8 mouse cellular contexts compared by ENCODE assay signal in genomic region chr4:150087161-150087889, GRCm38 (mm10). TPM values are rescaled to one million over a fixed set of nuclear protein-coding genes. Genes with fewer than 3 reads are reported as not detected.
DNase-seq lines count a peak whose midpoint lies in the region; ATAC-seq and TF ChIP-seq lines count a peak whose summit lies in the region.

Gpr157 (plus strand) TSS chr4:150087365.

- H3K4me2 ChIP-seq in hindbrain, embryonic 14.5 days (replicated peaks), result peak within 1 kb of the TSS; percentile 96

- H3K4me1 ChIP-seq in hindbrain, embryonic 14.5 days (replicated peaks; ENCODE audit: control insufficient read depth, insufficient read depth, low read length), result peaks cover 8% of the 10 kb centered on the region

- peak; percentile 94 for ATAC-seq in Patski
- peak; percentile 94 for ATAC-seq in hindbrain, embryonic 14.5 days (ENCODE audit: low FRiP score)

- peak within 1 kb of the TSS; percentile 58 for H3K9ac ChIP-seq in hindbrain, embryonic 14.5 days

- POLR2A ChIA-PET in Patski (lab: Charles Lee), result interaction anchor here (1.9 kb wide), 1 partner anchor 38 kb away, joined by 9 read pairs; no protein-coding TSS in a partner anchor

- peak within 1 kb of the TSS; percentile 51 for H3K4me3 ChIP-seq in hindbrain, embryonic 14.5 days (replicated peaks; ENCODE audit: low read length)

- CTCF ChIA-PET in Patski (lab: Charles Lee), result interaction anchor here (0.9 kb wide), 1 partner anchor 12 kb away, joined by 5 read pairs; no protein-coding TSS in a partner anchor

- H3K9me3 ChIP-seq in hindbrain, embryonic 14.5 days (ENCODE audit: control insufficient read depth, low read length), result no peaks in the 10 kb centered on the region

- no peaks in the 10 kb centered on the region for H3K27me3 ChIP-seq in Patski
- peaks cover 19% of the 10 kb centered on the region for H3K27me3 ChIP-seq in hindbrain, embryonic 14.5 days (ENCODE audit: control insufficient read depth, insufficient read depth, low read length)

- under 1% methylated on average over 54 of the region's 56 CpGs for WGBS in hindbrain, embryonic 14.5 days

- DNase-seq in Patski (ENCODE audit: low read depth, low spot score), result peak; percentile 61
- peak; percentile 86 to 93 for DNase-seq in cerebellum, postnatal 25 days
- peak; percentile 50 to 76 for DNase-seq in frontal cortex, postnatal 25 days (ENCODE audit: low spot score in 2 of 2)
- DNase-seq in hindbrain, embryonic 14.5 days (ENCODE audit: low spot score), result peak; percentile 82
- peak; percentile 86 to 88 for DNase-seq in layer of hippocampus, postnatal 36 days
- peak; percentile 97 for DNase-seq in lung, postnatal 36 days
- DNase-seq in retina, postnatal 1 day, result peak; percentile 98
- DNase-seq in urinary bladder, adult 18-20 months (ENCODE audit: low spot score in 2 of 2), result peak; percentile 90 to 92

- H3K27ac ChIP-seq in hindbrain, embryonic 14.5 days, result no peak within 1 kb of the TSS

- H3K36me3 ChIP-seq in hindbrain, embryonic 14.5 days (replicated peaks; ENCODE audit: control insufficient read depth, insufficient read depth), result no peaks in the 10 kb centered on the region

- in situ Hi-C loops in Patski (cut with MboI; ENCODE audit: low pct_unique_long_range_greater_than_20kb), result no loop called here

- TF ChIP-seq CTCF in Patski (IDR thresholded peaks at IDR 0.05), result peak; percentile 43

RNA-seq across cellular contexts. Expression of gene Gpr157, which starts in this region (rescaled TPM):
- polyA plus RNA-seq in Patski (2021), result 0.50 TPM
- 0.33 and 0.39 TPM in 2 replicates for polyA plus RNA-seq in hindbrain, embryonic 14.5 days (2014; fragmentation: Nextera tagmentation; extraction: Ambion mirVana)
- total RNA-seq in layer of hippocampus, postnatal 36 days (2021), result 1 to 10 TPM; 1.2 to 1.3 TPM

Comparison
In these comparisons a context has a peak if more than half of its experiments do, and no peak if none do; other contexts are left out.
1. Peak in DNase-seq and ATAC-seq in Patski; RNA of the gene not detected or under 1 TPM.
2. Peak in DNase-seq, ATAC-seq, H3K4me3 ChIP-seq, H3K9ac ChIP-seq and H3K4me2 ChIP-seq in hindbrain, embryonic 14.5 days; RNA of the gene not detected or under 1 TPM.